Mouse (Mus musculus): ENCODE data around the gene Cpt1a.

Cpt1a gene

GRCm38 (mm10) chr19:3324931-3325711 lies 3.0 kb downstream of the Cpt1a start:
- peak; percentile 90 to 96 for DNase-seq (ENCODE audit: low spot score in 2 of 2)

- DNase-seq (ENCODE audit: low spot score in 2 of 2): no peak
Measured at GRCm38 (mm10) chr19:3325771-3326478, 3.8 kb downstream of the Cpt1a start.

- peak in 1 of 2 experiments; percentile 15 for DNase-seq (ENCODE audit: low spot score in 2 of 2)
Measured at GRCm38 (mm10) chr19:3326479-3327047, 4.4 kb downstream of the Cpt1a start.

GRCm38 (mm10) chr19:3333247-3333646 lies 11.1 kb downstream of the Cpt1a start:
- no peak for DNase-seq (ENCODE audit: low spot score in 2 of 2)

- peak in 1 of 2 experiments; percentile 56 for DNase-seq (ENCODE audit: low spot score in 2 of 2)
Measured at GRCm38 (mm10) chr19:3333694-3334515, 11.8 kb downstream of the Cpt1a start.

- no peak for DNase-seq (ENCODE audit: low spot score in 2 of 2)
Measured at GRCm38 (mm10) chr19:3334550-3334949, 12.4 kb downstream of the Cpt1a start.

- DNase-seq (ENCODE audit: low spot score in 2 of 2): no peak
Measured at GRCm38 (mm10) chr19:3335917-3336316, 13.8 kb downstream of the Cpt1a start.

GRCm38 (mm10) chr19:3336485-3337255 lies 14.5 kb downstream of the Cpt1a start:
- DNase-seq (ENCODE audit: low spot score in 2 of 2): no peak

- no peak for DNase-seq (ENCODE audit: low spot score in 2 of 2)
Measured at GRCm38 (mm10) chr19:3339187-3339586, 17.1 kb downstream of the Cpt1a start.

- no peak for DNase-seq (ENCODE audit: low spot score in 2 of 2)
Measured at GRCm38 (mm10) chr19:3341021-3341420, 18.9 kb downstream of the Cpt1a start.

- DNase-seq (ENCODE audit: low spot score in 2 of 2): no peak
Measured at GRCm38 (mm10) chr19:3343929-3344328, 21.8 kb downstream of the Cpt1a start.

- DNase-seq (ENCODE audit: low spot score in 2 of 2): no peak
Measured at GRCm38 (mm10) chr19:3344636-3345544, 22.8 kb downstream of the Cpt1a start.

GRCm38 (mm10) chr19:3347784-3348183 lies 25.6 kb downstream of the Cpt1a start:
- DNase-seq (ENCODE audit: low spot score in 2 of 2): peak in 1 of 2 experiments; percentile 50

- DNase-seq (ENCODE audit: low spot score in 2 of 2): no peak
Measured at GRCm38 (mm10) chr19:3353415-3354111, 31.4 kb downstream of the Cpt1a start.

- peak; percentile 24 to 62 for DNase-seq (ENCODE audit: low spot score in 2 of 2)
Measured at GRCm38 (mm10) chr19:3355096-3355495, 33.0 kb downstream of the Cpt1a start.

GRCm38 (mm10) chr19:3356516-3356915 lies 34.4 kb downstream of the Cpt1a start:
- no peak for DNase-seq (ENCODE audit: low spot score in 2 of 2)

GRCm38 (mm10) chr19:3357620-3358019 lies 35.5 kb downstream of the Cpt1a start:
- DNase-seq (ENCODE audit: low spot score in 2 of 2): no peak

GRCm38 (mm10) chr19:3359841-3360588 lies 37.9 kb downstream of the Cpt1a start:
- DNase-seq (ENCODE audit: low spot score in 2 of 2): no peak

GRCm38 (mm10) chr19:3363510-3363909 lies 41.4 kb downstream of the Cpt1a start:
- DNase-seq (ENCODE audit: low spot score in 2 of 2): no peak

Measured in spleen, postnatal 10 days (tissue).